Mouse (Mus musculus): ENCODE results near the gene Eif4e3. TPM values are rescaled to one million over a fixed set of nuclear protein-coding genes. Genes with fewer than 3 reads are reported as not detected.
A peak's percentile ranks its signal among the peaks of the same experiment; 100 is the strongest.

Gene Eif4e3
- polyA plus RNA-seq, 1 experiment from 2014 or later = 4.3 TPM

- TF ChIP-seq EP300 (IDR thresholded peaks at IDR 0.05; ENCODE audit: low read depth) (no peak), CTCF (IDR thresholded peaks at IDR 0.05; ENCODE audit: low read depth) (no peak)
- Histone ChIP-seq H3K9me3 (ENCODE audit: low read length) (no peaks in the 10 kb centered on the region), H3K4me3 (ENCODE audit: low read depth, low read length) (peak overlapping the region; percentile 54), H3K4me2 (ENCODE audit: low read depth, low read length) (peak overlapping the region; percentile 75), H3K4me1 (ENCODE audit: insufficient read depth) (peaks cover 5% of the 10 kb centered on the region; the same call in 1 of the 2 replicates), H3K36me3 (replicated peaks; ENCODE audit: insufficient read depth, low read length) (no peaks in the 10 kb centered on the region), H3K27ac (ENCODE audit: low read depth) (no peak overlapping the region), H3K27me3 (ENCODE audit: insufficient read depth, low read length) (peaks cover 68% of the 10 kb centered on the region), H3K9ac (replicated peaks) (no peak overlapping the region)
- WGBS (ENCODE audit: insufficient replicate concordance) = 2% methylated on average over 87 of the region's 110 CpGs
- ATAC-seq = no peak
- DNase-seq = no peak
Measured at GRCm38 (mm10) chr6:99692916-99693841, 26.6 kb upstream of the Eif4e3 start.

GRCm38 (mm10) chr6:99692206-99692915, 25.8 kb upstream of the Eif4e3 start, which contains the start of gene Gpr27:
Gpr27 (plus strand) TSS chr6:99692679.
- 9% methylated on average over 17 of the region's 112 CpGs for WGBS (ENCODE audit: insufficient replicate concordance)
- Histone ChIP-seq H3K9me3 (ENCODE audit: low read length) (no peaks in the 10 kb centered on the region), H3K36me3 (replicated peaks; ENCODE audit: insufficient read depth, low read length) (no peaks in the 10 kb centered on the region), H3K4me1 (ENCODE audit: insufficient read depth) (peaks cover 5% of the 10 kb centered on the region; the same call in 1 of the 2 replicates), H3K4me3 (ENCODE audit: low read depth, low read length) (peak within 1 kb of the TSS; percentile 54), H3K4me2 (ENCODE audit: low read depth, low read length) (peak within 1 kb of the TSS; percentile 75), H3K9ac (replicated peaks) (no peak within 1 kb of the TSS; the same call in 1 of the 2 replicates), H3K27ac (ENCODE audit: low read depth) (no peak within 1 kb of the TSS), H3K27me3 (ENCODE audit: insufficient read depth, low read length) (peaks cover 68% of the 10 kb centered on the region)
- no peak for TF ChIP-seq EP300 (IDR thresholded peaks at IDR 0.05; ENCODE audit: low read depth)
- no peak for TF ChIP-seq CTCF (IDR thresholded peaks at IDR 0.05; ENCODE audit: low read depth)
- peak; percentile 21; the same call in 1 of the 2 replicates for ATAC-seq
- peak; percentile 21 for DNase-seq

- peak overlapping the region; percentile 54; the same call in 1 of the 2 replicates for H3K4me3 ChIP-seq (ENCODE audit: low read depth, low read length)
- 7% methylated on average over 25 of the region's 25 CpGs for WGBS (ENCODE audit: insufficient replicate concordance)
- ATAC-seq (no peak), DNase-seq (no peak)
- peaks cover 5% of the 10 kb centered on the region; the same call in 1 of the 2 replicates for H3K4me1 ChIP-seq (ENCODE audit: insufficient read depth)
- H3K36me3 ChIP-seq (replicated peaks; ENCODE audit: insufficient read depth, low read length) = no peaks in the 10 kb centered on the region
- no peak overlapping the region for H3K9ac ChIP-seq (replicated peaks)
- peaks cover 62% of the 10 kb centered on the region for H3K27me3 ChIP-seq (ENCODE audit: insufficient read depth, low read length)
- H3K9me3 ChIP-seq (ENCODE audit: low read length) = no peaks in the 10 kb centered on the region
- TF ChIP-seq CTCF (IDR thresholded peaks at IDR 0.05; ENCODE audit: low read depth) = no peak
- no peak for TF ChIP-seq EP300 (IDR thresholded peaks at IDR 0.05; ENCODE audit: low read depth)
- no peak overlapping the region for H3K27ac ChIP-seq (ENCODE audit: low read depth)
- peak overlapping the region; percentile 75 for H3K4me2 ChIP-seq (ENCODE audit: low read depth, low read length)
Measured at GRCm38 (mm10) chr6:99691666-99692205, 25.2 kb upstream of the Eif4e3 start.

GRCm38 (mm10) chr6:99688513-99688912, 21.9 kb upstream of the Eif4e3 start:
- H3K9ac ChIP-seq (replicated peaks) = no peak overlapping the region
- H3K9me3 ChIP-seq (ENCODE audit: low read length) = no peaks in the 10 kb centered on the region
- TF ChIP-seq CTCF (IDR thresholded peaks at IDR 0.05; ENCODE audit: low read depth) = no peak
- TF ChIP-seq EP300 (IDR thresholded peaks at IDR 0.05; ENCODE audit: low read depth) = no peak
- DNase-seq (no peak), ATAC-seq (no peak)
- 68% methylated on average over 6 of the region's 6 CpGs for WGBS (ENCODE audit: insufficient replicate concordance)
- H3K4me2 ChIP-seq (ENCODE audit: low read depth, low read length) = no peak overlapping the region
- no peak overlapping the region for H3K4me3 ChIP-seq (ENCODE audit: low read depth, low read length)
- H3K27me3 ChIP-seq (ENCODE audit: insufficient read depth, low read length) = peaks cover 32% of the 10 kb centered on the region
- no peaks in the 10 kb centered on the region for H3K36me3 ChIP-seq (replicated peaks; ENCODE audit: insufficient read depth, low read length)
- H3K27ac ChIP-seq (ENCODE audit: low read depth) = no peak overlapping the region
- H3K4me1 ChIP-seq (ENCODE audit: insufficient read depth) = peaks cover 5% of the 10 kb centered on the region; the same call in 1 of the 2 replicates

GRCm38 (mm10) chr6:99684899-99685298, 18.3 kb upstream of the Eif4e3 start:
- Histone ChIP-seq H3K27ac (ENCODE audit: low read depth) (no peak overlapping the region), H3K4me1 (ENCODE audit: insufficient read depth) (no peaks in the 10 kb centered on the region), H3K4me2 (ENCODE audit: low read depth, low read length) (no peak overlapping the region), H3K9me3 (ENCODE audit: low read length) (no peaks in the 10 kb centered on the region), H3K4me3 (ENCODE audit: low read depth, low read length) (no peak overlapping the region), H3K27me3 (ENCODE audit: insufficient read depth, low read length) (peaks cover 6% of the 10 kb centered on the region; the same call in 1 of the 2 replicates), H3K9ac (replicated peaks) (no peak overlapping the region), H3K36me3 (replicated peaks; ENCODE audit: insufficient read depth, low read length) (no peaks in the 10 kb centered on the region)
- ATAC-seq = no peak
- 52% methylated on average over 5 of the region's 5 CpGs for WGBS (ENCODE audit: insufficient replicate concordance)
- peak; percentile 33 for DNase-seq
- TF ChIP-seq CTCF (IDR thresholded peaks at IDR 0.05; ENCODE audit: low read depth) (peak; percentile 79), EP300 (IDR thresholded peaks at IDR 0.05; ENCODE audit: low read depth) (no peak)
